In genomic region chr4:95106881-95107665, GRCm38 (mm10) we compare ENCODE assay signal across 13 mouse cellular contexts. TPM values are rescaled to one million over a fixed set of nuclear protein-coding genes. Genes with fewer than 3 reads are reported as not detected.
DNase-seq lines count a peak whose midpoint lies in the region; ATAC-seq and TF ChIP-seq lines count a peak whose summit lies in the region.
"Had no signal": no experiment of that assay in that cellular context is flagged by ENCODE, and none has a peak within 500 bp of the region (broad histone marks: within the 10 kb centered on the region; RNA-seq: fewer than 3 reads in every experiment).

No protein-coding gene starts in this region.

- H3K4me1 ChIP-seq in heart, embryonic 15.5 days (replicated peaks), result peaks cover 21% of the 10 kb centered on the region
- H3K4me1 ChIP-seq in liver, postnatal 0 days (ENCODE audit: insufficient read depth), result peaks cover 7% of the 10 kb centered on the region; the same call in 1 of the 2 replicates

- peak overlapping the region; percentile 57 for H3K27ac ChIP-seq in heart, embryonic 15.5 days
- no peak overlapping the region for H3K27ac ChIP-seq in liver, postnatal 0 days (ENCODE audit: low read depth)
- H3K27ac ChIP-seq: forebrain, embryonic 13.5 days; liver, embryonic 14.5 days had no signal

- H3K9me3 ChIP-seq in heart, embryonic 15.5 days (replicated peaks), result no peaks in the 10 kb centered on the region
- no peaks in the 10 kb centered on the region for H3K9me3 ChIP-seq in liver, postnatal 0 days (ENCODE audit: low read length)
- H3K9me3 ChIP-seq: forebrain, embryonic 13.5 days; G1E had no signal

- no peaks in the 10 kb centered on the region for H3K27me3 ChIP-seq in heart, embryonic 15.5 days
- no peaks in the 10 kb centered on the region for H3K27me3 ChIP-seq in liver, postnatal 0 days (ENCODE audit: insufficient read depth, low read length)
- H3K27me3 ChIP-seq: heart, embryonic 12.5 days had no signal

- no peak for TF ChIP-seq EP300 in liver, postnatal 0 days (IDR thresholded peaks at IDR 0.05; ENCODE audit: low read depth)

- TF ChIP-seq CTCF in liver, postnatal 0 days (IDR thresholded peaks at IDR 0.05; ENCODE audit: low read depth), result no peak

- no peak overlapping the region for H3K9ac ChIP-seq in heart, embryonic 15.5 days
- H3K9ac ChIP-seq in liver, postnatal 0 days (replicated peaks), result no peak overlapping the region
- H3K9ac ChIP-seq: forebrain, embryonic 13.5 days; heart, embryonic 12.5 days; liver, embryonic 14.5 days had no signal

- no peaks in the 10 kb centered on the region for H3K36me3 ChIP-seq in heart, embryonic 15.5 days
- H3K36me3 ChIP-seq in liver, postnatal 0 days (replicated peaks; ENCODE audit: insufficient read depth, low read length), result no peaks in the 10 kb centered on the region
- H3K36me3 ChIP-seq: G1E; heart, embryonic 12.5 days had no signal

- H3K4me2 ChIP-seq in heart, embryonic 15.5 days, result peak overlapping the region; percentile 39; the same call in 1 of the 2 replicates
- H3K4me2 ChIP-seq in liver, postnatal 0 days (ENCODE audit: low read depth, low read length), result peak overlapping the region; percentile 53; the same call in 1 of the 2 replicates

- DNase-seq in heart, adult 9 months (ENCODE audit: low spot score in 2 of 2), result no peak
- peak; percentile 31 for DNase-seq in 3134 (ENCODE audit: extremely low read depth, insufficient read length, low spot score)
- DNase-seq in NIH3T3 (ENCODE audit: low read depth), result peak; percentile 75
- no peak for DNase-seq in liver, postnatal 0 days
- DNase-seq in adrenal gland, adult 2 months, result no peak
- DNase-seq in adrenal gland, postnatal 14 days, result no peak
- DNase-seq in embryo, embryonic 10.5 days (ENCODE audit: low spot score), result no peak
- DNase-seq: adrenal gland, postnatal 36 days had no signal

- 78% methylated on average over 10 of the region's 10 CpGs for WGBS in heart, embryonic 15.5 days
- WGBS in liver, postnatal 0 days (ENCODE audit: insufficient replicate concordance), result 49% methylated on average over 10 of the region's 10 CpGs

- H3K4me3 ChIP-seq in heart, embryonic 15.5 days, result no peak overlapping the region
- no peak overlapping the region for H3K4me3 ChIP-seq in liver, postnatal 0 days (ENCODE audit: low read depth, low read length)
- H3K4me3 ChIP-seq: heart, embryonic 12.5 days had no signal

- ATAC-seq in heart, embryonic 15.5 days (replicated peaks; ENCODE audit: insufficient number of reproducible peaks, insufficient read depth, low FRiP score, low read depth), result no peak
- ATAC-seq in liver, postnatal 0 days, result no peak

RNA-seq across cellular contexts. Expression of gene Jun, which starts 55.1 kb away (rescaled TPM):
- 70.7 and 75.5 TPM in 2 replicates for polyA plus RNA-seq in heart, embryonic 15.5 days (2015; fragmentation: Nextera tagmentation; extraction: Ambion mirVana)
- 5.7 and 6.4 TPM in 2 replicates for polyA plus RNA-seq in liver, postnatal 0 days (2015; fragmentation: Nextera tagmentation; extraction: Ambion mirVana)
- total RNA-seq in adrenal gland, adult 2 months (2021), result 100 to 1,000 TPM; 137 to 233 TPM
- polyA plus RNA-seq in adrenal gland, adult 2 months (2012; rRNA removed), result 187 and 234 TPM in 2 replicates
- total RNA-seq in adrenal gland, postnatal 14 days (2021), result 68.6 and 95.7 TPM in 2 replicates

Comparison
In these comparisons a context has a peak if more than half of its experiments do, and no peak if none do; other contexts are left out.
1. DNase-seq: peak in 3134 (single experiment) and NIH3T3 (single experiment); none in heart, adult 9 months (0 of 2), liver, postnatal 0 days (single experiment), adrenal gland, adult 2 months (single experiment), adrenal gland, postnatal 14 days (single experiment) and embryo, embryonic 10.5 days (single experiment).